Comparison of ENCODE assay signal across 34 mouse cellular contexts in genomic region chr11:46113211-46113610, GRCm38 (mm10). TPM values are rescaled to one million over a fixed set of nuclear protein-coding genes. Genes with fewer than 3 reads are reported as not detected.
DNase-seq lines count a peak whose midpoint lies in the region; ATAC-seq and TF ChIP-seq lines count a peak whose summit lies in the region.
"Had no signal": no experiment of that assay in that cellular context is flagged by ENCODE, and none has a peak within 500 bp of the region (broad histone marks: within the 10 kb centered on the region; RNA-seq: fewer than 3 reads in every experiment).

No protein-coding gene starts in this region.

- WGBS in heart, embryonic 10.5 days = 84% methylated on average over 3 of the region's 3 CpGs
- 76% methylated on average over 3 of the region's 3 CpGs for WGBS in small intestine, adult 2 months
- 74% methylated on average over 3 of the region's 3 CpGs for WGBS in midbrain, embryonic 16.5 days

- H3K36me3 ChIP-seq in heart, embryonic 10.5 days = peaks cover 62% of the 10 kb centered on the region
- peaks cover 9% of the 10 kb centered on the region for H3K36me3 ChIP-seq in small intestine, adult 2 months (ENCODE audit: control insufficient read depth, insufficient read depth, low read length)
- H3K36me3 ChIP-seq in midbrain, embryonic 16.5 days (ENCODE audit: control insufficient read depth, insufficient read depth, low read length) = peaks cover 7% of the 10 kb centered on the region
- H3K36me3 ChIP-seq: G1E; liver, embryonic 13.5 days; stomach, embryonic 15.5 days had no signal

- peak; percentile 51 for DNase-seq in gastrocnemius, adult 18-20 months (ENCODE audit: low spot score)
- DNase-seq in gastrocnemius, postnatal 10 days = no peak
- DNase-seq in heart, adult 8-10 months (ENCODE audit: low spot score) = peak; percentile 61
- no peak for DNase-seq in heart, embryonic 10.5 days (ENCODE audit: low spot score)
- peak; percentile 43 for DNase-seq in gastrocnemius, postnatal 14 days
- no peak for DNase-seq in yolk sac, embryonic 10.5 days (ENCODE audit: low spot score)
- DNase-seq: adrenal gland, postnatal 10 days; cerebellum, adult 8-10 months; cerebellum, postnatal 25 days; kidney, adult 2 months; kidney, postnatal 36 days; liver, embryonic 13.5 days; lung, adult 18-20 months; lung, postnatal 4 days had no signal

- no peaks in the 10 kb centered on the region for H3K27me3 ChIP-seq in heart, embryonic 10.5 days (ENCODE audit: insufficient read depth, poor library complexity, severe bottlenecking)
- H3K27me3 ChIP-seq in small intestine, adult 2 months (ENCODE audit: control insufficient read depth, insufficient read depth, low read length) = no peaks in the 10 kb centered on the region
- no peaks in the 10 kb centered on the region for H3K27me3 ChIP-seq in midbrain, embryonic 16.5 days (ENCODE audit: control insufficient read depth, insufficient read depth, low read depth, low read length)
- H3K27me3 ChIP-seq: CH12.LX; embryonic facial prominence, embryonic 15.5 days; hindbrain, embryonic 12.5 days; intestine, embryonic 15.5 days; limb, embryonic 15.5 days; midbrain, embryonic 12.5 days; stomach, embryonic 15.5 days had no signal

- H3K27ac ChIP-seq in heart, embryonic 10.5 days = no peak overlapping the region
- 0 out of 2 replicates have a peak overlapping the region, but pooled peaks have one; percentile 34 for H3K27ac ChIP-seq in small intestine, adult 2 months (ENCODE audit: insufficient read depth, low read depth, low read length)
- H3K27ac ChIP-seq in midbrain, embryonic 16.5 days (ENCODE audit: low read length) = no peak overlapping the region
- H3K27ac ChIP-seq: embryonic facial prominence, embryonic 10.5 days; embryonic facial prominence, embryonic 15.5 days; hindbrain, embryonic 12.5 days; hindbrain, postnatal 0 days; intestine, embryonic 15.5 days; layer of hippocampus, adult 2 months; limb, embryonic 10.5 days; limb, embryonic 15.5 days; liver, embryonic 13.5 days; midbrain, embryonic 12.5 days; stomach, embryonic 15.5 days had no signal

- H3K4me2 ChIP-seq in midbrain, embryonic 16.5 days (ENCODE audit: low read length) = no peak overlapping the region
- H3K4me2 ChIP-seq: embryonic facial prominence, embryonic 15.5 days; hindbrain, embryonic 12.5 days; intestine, embryonic 15.5 days; limb, embryonic 15.5 days; liver, embryonic 13.5 days; midbrain, embryonic 12.5 days; stomach, embryonic 15.5 days had no signal

- TF ChIP-seq CTCF in small intestine, adult 2 months (IDR thresholded peaks at IDR 0.05; ENCODE audit: extremely low read depth, insufficient read length, insufficient replicate concordance, low read depth, low read length) = no peak

- no peak for TF ChIP-seq POLR2A in small intestine, adult 2 months (IDR thresholded peaks at IDR 0.05; ENCODE audit: low read depth, low read length)

- no peak overlapping the region for H3K9ac ChIP-seq in midbrain, embryonic 16.5 days (ENCODE audit: low read depth, low read length)
- H3K9ac ChIP-seq: embryonic facial prominence, embryonic 15.5 days; hindbrain, embryonic 12.5 days; intestine, embryonic 15.5 days; limb, embryonic 15.5 days; liver, embryonic 13.5 days; midbrain, embryonic 12.5 days; stomach, embryonic 15.5 days had no signal

- no peak overlapping the region for H3K4me3 ChIP-seq in heart, embryonic 10.5 days
- H3K4me3 ChIP-seq in small intestine, adult 2 months (ENCODE audit: low read depth, low read length) = no peak overlapping the region
- no peak overlapping the region for H3K4me3 ChIP-seq in midbrain, embryonic 16.5 days (ENCODE audit: low read depth, low read length)
- H3K4me3 ChIP-seq: embryonic facial prominence, embryonic 10.5 days; embryonic facial prominence, embryonic 15.5 days; hindbrain, embryonic 12.5 days; intestine, embryonic 15.5 days; layer of hippocampus, adult 2 months; limb, embryonic 10.5 days; limb, embryonic 15.5 days; liver, embryonic 13.5 days; megakaryocyte, embryonic 14.5 days; midbrain, embryonic 12.5 days; stomach, embryonic 15.5 days had no signal

- peaks cover 17% of the 10 kb centered on the region for H3K4me1 ChIP-seq in heart, embryonic 10.5 days
- H3K4me1 ChIP-seq in small intestine, adult 2 months (ENCODE audit: control insufficient read depth, insufficient read depth, insufficient read length, low read length) = 0 out of 2 replicates have a peak, but pooled peaks cover 4% of the 10 kb centered on the region
- no peaks in the 10 kb centered on the region for H3K4me1 ChIP-seq in midbrain, embryonic 16.5 days (ENCODE audit: control insufficient read depth, insufficient read depth, low read length)
- H3K4me1 ChIP-seq: embryonic facial prominence, embryonic 10.5 days; embryonic facial prominence, embryonic 15.5 days; hindbrain, embryonic 12.5 days; liver, embryonic 13.5 days; midbrain, embryonic 12.5 days had no signal

- no peak for ATAC-seq in midbrain, embryonic 16.5 days
- ATAC-seq: forebrain, embryonic 14.5 days; hindbrain, postnatal 0 days; intestine, embryonic 15.5 days; lung, postnatal 0 days had no signal

- intact Hi-C loops in gastrocnemius, postnatal 14 days (cut with DNase I; ENCODE audit: low total_unique reads) = no loop called here

- no peaks in the 10 kb centered on the region for H3K9me3 ChIP-seq in heart, embryonic 10.5 days
- no peaks in the 10 kb centered on the region for H3K9me3 ChIP-seq in midbrain, embryonic 16.5 days (replicated peaks; ENCODE audit: control insufficient read depth, low read length, poor library complexity, severe bottlenecking)
- H3K9me3 ChIP-seq: embryonic facial prominence, embryonic 10.5 days; embryonic facial prominence, embryonic 15.5 days; G1E; hindbrain, embryonic 12.5 days; intestine, embryonic 15.5 days; limb, embryonic 10.5 days; limb, embryonic 15.5 days; liver, embryonic 13.5 days; megakaryocyte, embryonic 14.5 days; midbrain, embryonic 12.5 days; stomach, embryonic 15.5 days had no signal

RNA-seq across cellular contexts. Expression of gene Nipal4, which starts 53.1 kb away (rescaled TPM):
- not detected for total RNA-seq in gastrocnemius, adult 18-20 months (2021)
- under 1 TPM; 0.16 to 0.23 TPM for total RNA-seq in gastrocnemius, postnatal 10 days (2021)
- under 1 TPM in 1 of 4 experiments, not detected in 3; 0.08 TPM for total RNA-seq in heart, adult 8-10 months (2022)
- 7.8 and 15.7 TPM in 2 replicates for polyA plus RNA-seq in heart, embryonic 10.5 days (2016; fragmentation: Nextera tagmentation; extraction: Ambion mirVana)
- total RNA-seq in gastrocnemius, postnatal 14 days (2021) = under 1 TPM; 0.07 to 0.21 TPM
- 0.49 and 0.89 TPM in 2 replicates for polyA plus RNA-seq in small intestine, adult 2 months (2012; rRNA removed)
- 0.15 and 0.52 TPM in 2 replicates for polyA plus RNA-seq in midbrain, embryonic 16.5 days (2015; fragmentation: Nextera tagmentation; extraction: Ambion mirVana)
- total RNA-seq: G1E; gastrocnemius, adult 8-10 months; monocyte, adult 5-6 weeks had no signal
- polyA plus RNA-seq: G1E; neural tube, embryonic 14.5 days had no signal

RNA-seq across cellular contexts. Expression of gene Adam19, which starts 57.4 kb away (rescaled TPM):
- 1 to 10 TPM; 1.9 to 4.1 TPM for total RNA-seq in gastrocnemius, adult 18-20 months (2021)
- 10 to 100 TPM; 30.9 to 42.8 TPM for total RNA-seq in gastrocnemius, postnatal 10 days (2021)
- total RNA-seq in heart, adult 8-10 months (2022) = 10 to 100 TPM; 17.7 to 42.4 (median 24.0) TPM
- polyA plus RNA-seq in heart, embryonic 10.5 days (2016; fragmentation: Nextera tagmentation; extraction: Ambion mirVana) = 24.2 and 32.9 TPM in 2 replicates
- 10 to 100 TPM; 13.0 to 22.2 TPM for total RNA-seq in gastrocnemius, postnatal 14 days (2021)
- 4.4 and 6.8 TPM in 2 replicates for polyA plus RNA-seq in small intestine, adult 2 months (2012; rRNA removed)
- 9.0 and 10.1 TPM in 2 replicates for polyA plus RNA-seq in midbrain, embryonic 16.5 days (2015; fragmentation: Nextera tagmentation; extraction: Ambion mirVana)
- polyA plus RNA-seq: G1E had no signal

Comparison
In these comparisons a context has a peak if more than half of its experiments do, and no peak if none do; other contexts are left out.
1. DNase-seq: peak in gastrocnemius, adult 18-20 months (single experiment), heart, adult 8-10 months (single experiment) and gastrocnemius, postnatal 14 days (single experiment); none in gastrocnemius, postnatal 10 days (single experiment), heart, embryonic 10.5 days (single experiment) and yolk sac, embryonic 10.5 days (single experiment).